Mouse (Mus musculus) testis, adult 2 months (tissue): Measurements from ENCODE around the gene Ddx39.

Experiments used
- CTCF ChIP-seq: fragments of 200-500 bp; IDR thresholded peaks from 2 replicates; pipeline ENCODE4 v1.5.1; 2012; ENCODE audit warnings: low read depth, mild to moderate bottlenecking, inconsistent platforms, low read length, moderate library complexity; ENCODE audit not compliant: control insufficient read depth, insufficient read depth, insufficient replicate concordance
- POLR2A ChIP-seq: fragments of 200-500 bp; IDR thresholded peaks from 2 replicates; pipeline ENCODE4 v1.6.1; 2012; ENCODE audit warnings: low read depth, mild to moderate bottlenecking, inconsistent platforms, low read length, moderate library complexity; ENCODE audit not compliant: control insufficient read depth

DNA sequence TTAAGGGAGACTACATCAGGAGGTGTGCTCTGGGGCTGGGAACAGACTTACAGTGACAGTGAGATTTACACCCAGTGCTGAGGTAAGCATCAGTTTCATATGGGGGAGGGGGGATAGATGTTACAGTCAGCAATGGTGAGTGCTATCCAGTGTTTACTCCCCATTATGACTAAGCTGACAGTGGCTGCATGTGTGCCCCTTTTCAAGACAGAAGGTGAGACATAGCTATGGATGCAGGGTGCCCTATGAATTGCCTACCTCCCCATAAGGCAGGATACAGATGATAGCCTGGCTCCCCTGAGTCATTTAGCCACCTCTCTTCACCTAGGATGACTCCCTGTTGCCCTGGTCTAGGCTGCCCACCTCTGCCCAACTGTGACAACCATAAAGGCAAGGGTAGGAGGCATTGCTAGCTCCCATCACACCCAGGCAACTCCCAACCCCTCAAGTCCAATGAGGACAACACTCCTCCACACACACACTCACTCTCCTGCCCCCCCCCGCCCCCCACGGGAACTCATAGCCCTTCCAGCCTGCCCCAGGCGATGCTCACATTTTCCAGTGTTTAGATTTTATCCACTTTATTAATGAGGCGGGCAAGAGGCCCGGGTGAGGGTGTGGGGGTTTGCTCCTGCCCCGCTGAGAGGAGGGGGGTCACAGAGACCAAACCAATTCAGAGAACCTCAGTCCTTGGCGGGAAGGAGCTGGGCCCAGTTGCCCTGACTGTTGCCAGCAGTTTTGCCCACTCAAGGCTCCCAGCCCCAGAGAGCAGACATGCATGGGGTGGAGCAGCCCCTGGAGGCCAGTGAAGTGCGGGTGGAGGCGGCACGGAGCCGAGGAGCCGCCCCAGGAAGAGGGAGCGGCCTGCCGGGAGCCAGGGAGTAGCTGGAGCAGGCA lies 48.8 kb upstream of the Ddx39 start, which contains the start of gene Ptger1:
- TF ChIP-seq CTCF, result no peak
- TF ChIP-seq POLR2A, result no peak
